In the genomic region with DNA sequence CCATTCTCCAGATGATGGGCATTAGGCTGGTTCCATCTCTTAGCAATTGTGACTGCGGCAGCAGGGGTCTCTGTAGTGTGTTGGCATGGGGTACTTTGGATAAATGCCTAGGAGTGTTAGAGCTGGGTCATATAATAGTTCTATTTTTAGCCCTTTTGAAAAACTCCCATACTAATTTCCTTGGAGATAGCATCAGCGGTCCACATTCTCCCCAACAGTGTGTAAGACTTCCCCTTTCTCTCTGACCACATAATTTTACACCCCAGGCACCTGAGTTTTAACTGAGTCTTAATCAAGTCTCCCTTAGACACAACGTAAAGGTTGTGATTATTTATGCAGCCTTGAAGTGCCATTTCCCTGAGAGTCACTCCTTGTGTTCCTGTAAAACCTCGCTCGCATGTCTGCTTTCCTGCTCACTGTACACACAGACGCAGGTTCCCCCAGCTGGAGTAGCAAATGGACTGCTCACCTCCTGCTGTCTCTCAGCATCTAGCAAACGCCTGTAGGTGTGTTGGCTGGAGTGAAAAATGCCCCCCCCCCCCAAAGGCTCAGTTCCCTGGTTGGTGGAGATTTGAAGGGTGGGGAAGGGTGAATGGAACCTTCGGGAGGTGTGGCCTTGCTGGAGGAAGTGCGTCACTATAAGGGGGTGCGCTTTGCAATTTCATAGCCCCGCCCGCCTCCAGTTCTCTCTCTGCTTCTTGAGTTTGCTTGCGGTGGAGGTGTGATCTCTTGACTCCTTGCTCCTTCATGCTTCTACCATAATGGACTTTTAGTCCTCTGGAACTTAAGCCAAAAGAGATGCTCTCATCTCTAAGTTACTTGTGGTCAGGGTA, we compare ENCODE assay signal across 7 mouse cellular contexts.
A peak's percentile ranks its signal among the peaks of the same experiment; 100 is the strongest.
DNase-seq lines count a peak whose midpoint lies in the region; ATAC-seq and TF ChIP-seq lines count a peak whose summit lies in the region.

No protein-coding gene starts in this region.

- no peak overlapping the region for H3K9ac ChIP-seq in limb, embryonic 13.5 days

- POLR2A ChIA-PET in Patski (lab: Charles Lee): no interaction called here

- in situ Hi-C loops in Patski (cut with MboI; ENCODE audit: low pct_unique_long_range_greater_than_20kb): no loop called here

- DNase-seq in layer of hippocampus, adult 9-11 months: peak; percentile 40
- DNase-seq in layer of hippocampus, postnatal 25 days (ENCODE audit: extremely low spot score in 1 of 2, low spot score in 1 of 2): no peak
- DNase-seq in Patski (ENCODE audit: low read depth, low spot score): no peak
- DNase-seq in cerebellum, adult 8-10 months: peak; percentile 77
- peak; percentile 23 for DNase-seq in thymus, postnatal 25 days
- no peak for DNase-seq in urinary bladder, postnatal 36 days (ENCODE audit: low spot score in 2 of 2)

- H3K36me3 ChIP-seq in limb, embryonic 13.5 days: no peaks in the 10 kb centered on the region

- peak overlapping the region; percentile 69; the same call in 1 of the 2 replicates for H3K27ac ChIP-seq in limb, embryonic 13.5 days

- TF ChIP-seq CTCF in Patski (IDR thresholded peaks at IDR 0.05): no peak

- CTCF ChIA-PET in Patski (lab: Charles Lee): interaction anchor here (0.8 kb wide), 1 partner anchor 11 kb away, joined by 3 read pairs; no protein-coding TSS in a partner anchor

- peak; percentile 12 for ATAC-seq in Patski
- ATAC-seq in limb, embryonic 13.5 days (ENCODE audit: low FRiP score, low read depth): peak; percentile 72

- H3K27me3 ChIP-seq in Patski: no peaks in the 10 kb centered on the region
- peaks cover 4% of the 10 kb centered on the region; the same call in 1 of the 2 replicates for H3K27me3 ChIP-seq in limb, embryonic 13.5 days

- H3K9me3 ChIP-seq in limb, embryonic 13.5 days: no peaks in the 10 kb centered on the region

- 49% methylated on average over 13 of the region's 13 CpGs for WGBS in limb, embryonic 13.5 days

- peak overlapping the region; percentile 47 for H3K4me2 ChIP-seq in limb, embryonic 13.5 days (replicated peaks)

- 0 out of 2 replicates have a peak overlapping the region, but pooled peaks have one; percentile 8 for H3K4me3 ChIP-seq in limb, embryonic 13.5 days

- H3K4me1 ChIP-seq in limb, embryonic 13.5 days: peaks cover 26% of the 10 kb centered on the region

Comparison
In these comparisons a context has a peak if more than half of its experiments do, and no peak if none do; other contexts are left out.
1. DNase-seq: peak in layer of hippocampus, adult 9-11 months (single experiment), cerebellum, adult 8-10 months (single experiment) and thymus, postnatal 25 days (single experiment); none in layer of hippocampus, postnatal 25 days (0 of 2), Patski (single experiment) and urinary bladder, postnatal 36 days (0 of 2).